Mouse (Mus musculus) hindbrain, postnatal 0 days (tissue): Measurements from ENCODE around the gene Pard3b. TPM values are rescaled to one million over a fixed set of nuclear protein-coding genes. Genes with fewer than 3 reads are reported as not detected.
A peak's percentile ranks its signal among the peaks of the same experiment; 100 is the strongest.

Experiments
- ATAC-seq: fragments of 200-750 bp; cut with Nextera tagmentation; 2 replicates; pipeline ENCODE4 v1.8.0; 2017; ENCODE audit warnings: mild to moderate bottlenecking, moderate TSS enrichment, moderate library complexity
- DNase-seq: peaks from one replicate; pipeline ENCODE4 v3.0.0-alpha.2; 2015; ENCODE audit warnings: low spot score
- H3K27ac ChIP-seq: fragments of 300-500 bp; sonication (generic); 2 replicates; pipeline ENCODE4 v1.5.1; 2014; ENCODE audit warnings: mild to moderate bottlenecking
- H3K27me3 ChIP-seq: fragments of 300-500 bp; sonication (generic); 2 replicates; pipeline ENCODE4 v1.6.1; 2014; ENCODE audit warnings: low read length, mixed read lengths; ENCODE audit not compliant: insufficient read depth
- H3K36me3 ChIP-seq: fragments of 300-500 bp; sonication (generic); 2 replicates; pipeline ENCODE4 v1.6.1; 2014; ENCODE audit warnings: low read length, mixed read lengths; ENCODE audit not compliant: insufficient read depth
- H3K4me1 ChIP-seq: fragments of 300-500 bp; sonication (generic); 2 replicates; pipeline ENCODE4 v1.6.1; 2014; ENCODE audit warnings: antibody characterized with exemption, low read length, mixed read lengths; ENCODE audit not compliant: insufficient read depth
- H3K4me2 ChIP-seq: fragments of 300-500 bp; sonication (generic); 2 replicates; pipeline ENCODE4 v1.6.1; 2014; ENCODE audit warnings: low read depth, mild to moderate bottlenecking, low read length, moderate library complexity, mixed read lengths
- H3K4me3 ChIP-seq: fragments of 300-500 bp; sonication (generic); 2 replicates; pipeline ENCODE4 v1.5.1; 2014; ENCODE audit warnings: low read length
- H3K9ac ChIP-seq: fragments of 300-500 bp; sonication (generic); replicated peaks from 2 replicates; pipeline ENCODE4 v1.6.1; 2014; ENCODE audit warnings: mild to moderate bottlenecking, low read length, moderate library complexity, mixed read lengths
- H3K9me3 ChIP-seq: fragments of 300-500 bp; sonication (generic); 2 replicates; pipeline ENCODE4 v1.6.1; 2016; ENCODE audit warnings: low read length, mixed read lengths
- CTCF ChIP-seq: IDR thresholded peaks from 2 replicates; pipeline ENCODE4 v1.5.1; 2016; ENCODE audit warnings: antibody characterized with exemption, control low read depth, low read depth
- WGBS: fragments of 180-500 bp; shearing (Covaris S2); extraction: QIAGEN DNeasy Blood & Tissue Kit; methylation state at CpG from one replicate; pipeline ENCODE4 v1.1.7; 2014; 5-methylcytosine and 5-hydroxymethylcytosine counted together
- polyA plus RNA-seq: library from polyadenylated mRNA; unstranded; fragments of >200 nt; fragmentation: Nextera tagmentation; extraction: Ambion mirVana; gene quantifications from 2 replicates; pipeline ENCODE4 v1.2.1, GENCODE M21; 2015
- total RNA-seq: library from RNA; depleted of rRNA; stranded (reverse); fragments of >200 nt; gene quantifications from 2 replicates; pipeline ENCODE4 v1.2.3, GENCODE M21; 2014

The Pard3b gene
- total and polyA plus RNA-seq, 2 experiments from 2014 or later = 5.6 to 9.6 TPM

GRCm38 (mm10) chr1:62244191-62244984 lies 605.8 kb downstream of the Pard3b start:
- H3K9ac ChIP-seq = no peak overlapping the region

GRCm38 (mm10) chr1:62252432-62252831 lies 613.8 kb downstream of the Pard3b start:
- Histone ChIP-seq H3K4me1 (no peaks in the 10 kb centered on the region), H3K4me3 (no peak overlapping the region), H3K27me3 (no peaks in the 10 kb centered on the region), H3K9ac (no peak overlapping the region), H3K36me3 (no peaks in the 10 kb centered on the region), H3K9me3 (no peaks in the 10 kb centered on the region), H3K4me2 (no peak overlapping the region), H3K27ac (no peak overlapping the region)
- ATAC-seq (no peak), DNase-seq (no peak)
- 100% methylated on average over 1 of the region's 1 CpGs for WGBS
- no peak for TF ChIP-seq CTCF

More at GRCm38 (mm10) chr1:62244191-62244984, 605.8 kb downstream of the Pard3b start:
- H3K9me3 ChIP-seq = no peaks in the 10 kb centered on the region
- TF ChIP-seq CTCF = no peak
- no peaks in the 10 kb centered on the region for H3K4me1 ChIP-seq
- no peak for ATAC-seq
- WGBS = 33% methylated on average over 12 of the region's 12 CpGs
- no peak overlapping the region for H3K4me3 ChIP-seq
- no peaks in the 10 kb centered on the region for H3K27me3 ChIP-seq
- no peak overlapping the region for H3K4me2 ChIP-seq
- H3K27ac ChIP-seq = no peak overlapping the region
- no peaks in the 10 kb centered on the region for H3K36me3 ChIP-seq
- DNase-seq = peak; percentile 37

- Histone ChIP-seq H3K9ac (no peak overlapping the region), H3K4me3 (no peak overlapping the region), H3K27ac (no peak overlapping the region), H3K4me2 (no peak overlapping the region), H3K9me3 (no peaks in the 10 kb centered on the region), H3K36me3 (no peaks in the 10 kb centered on the region), H3K4me1 (no peaks in the 10 kb centered on the region), H3K27me3 (no peaks in the 10 kb centered on the region)
- WGBS = 67% methylated on average over 4 of the region's 4 CpGs
- TF ChIP-seq CTCF = no peak
- DNase-seq = no peak
- no peak for ATAC-seq
Observed at GRCm38 (mm10) chr1:62254316-62254715, 615.7 kb downstream of the Pard3b start.

- no peak overlapping the region for H3K27ac ChIP-seq
- no peak for DNase-seq
- no peak for ATAC-seq
- H3K4me3 ChIP-seq = no peak overlapping the region
- no peaks in the 10 kb centered on the region for H3K36me3 ChIP-seq
- no peaks in the 10 kb centered on the region for H3K4me1 ChIP-seq
- TF ChIP-seq CTCF = no peak
- 66% methylated on average over 1 of the region's 1 CpGs for WGBS
- no peak overlapping the region for H3K4me2 ChIP-seq
- no peaks in the 10 kb centered on the region for H3K9me3 ChIP-seq
- H3K27me3 ChIP-seq = no peaks in the 10 kb centered on the region
- H3K9ac ChIP-seq = no peak overlapping the region
Observed at GRCm38 (mm10) chr1:62254888-62255287, 616.3 kb downstream of the Pard3b start.

GRCm38 (mm10) chr1:62276466-62276865 lies 637.8 kb downstream of the Pard3b start:
- 47% methylated on average over 3 of the region's 3 CpGs for WGBS

GRCm38 (mm10) chr1:62278586-62278985 lies 640.0 kb downstream of the Pard3b start:
- no peaks in the 10 kb centered on the region for H3K9me3 ChIP-seq
- ATAC-seq (no peak), DNase-seq (no peak)
- H3K4me3 ChIP-seq = no peak overlapping the region
- no peak for TF ChIP-seq CTCF
- H3K4me2 ChIP-seq = no peak overlapping the region
- no peaks in the 10 kb centered on the region for H3K36me3 ChIP-seq
- no peak overlapping the region for H3K27ac ChIP-seq
- 44% methylated on average over 1 of the region's 1 CpGs for WGBS
- no peaks in the 10 kb centered on the region for H3K27me3 ChIP-seq
- no peaks in the 10 kb centered on the region for H3K4me1 ChIP-seq
- H3K9ac ChIP-seq = no peak overlapping the region

More at GRCm38 (mm10) chr1:62276466-62276865, 637.8 kb downstream of the Pard3b start:
- no peak for TF ChIP-seq CTCF
- Histone ChIP-seq H3K9me3 (no peaks in the 10 kb centered on the region), H3K4me1 (no peaks in the 10 kb centered on the region), H3K27ac (no peak overlapping the region), H3K9ac (no peak overlapping the region), H3K4me2 (no peak overlapping the region), H3K27me3 (no peaks in the 10 kb centered on the region), H3K36me3 (no peaks in the 10 kb centered on the region), H3K4me3 (no peak overlapping the region)
- DNase-seq (no peak), ATAC-seq (no peak)

GRCm38 (mm10) chr1:62280586-62280985 lies 642.0 kb downstream of the Pard3b start:
- no peak for DNase-seq
- Histone ChIP-seq H3K36me3 (no peaks in the 10 kb centered on the region), H3K4me1 (no peaks in the 10 kb centered on the region), H3K27ac (no peak overlapping the region), H3K4me3 (no peak overlapping the region), H3K9ac (no peak overlapping the region), H3K4me2 (no peak overlapping the region), H3K9me3 (no peaks in the 10 kb centered on the region), H3K27me3 (no peaks in the 10 kb centered on the region)
- no peak for TF ChIP-seq CTCF
- no peak for ATAC-seq
